Mouse (Mus musculus) kidney, adult 2 months (tissue): Measurements from ENCODE around the gene Hoxa4. TPM values are rescaled to one million over a fixed set of nuclear protein-coding genes. Genes with fewer than 3 reads are reported as not detected.

ENCODE experiments used
- DNase-seq: peaks from one replicate; pipeline ENCODE4 v3.0.0; 2021
- H3K27ac ChIP-seq: fragments of 200-500 bp; 2 replicates; pipeline ENCODE4 v1.5.1; 2012; ENCODE audit warnings: low read depth, low read length, control low read depth, inconsistent platforms; ENCODE audit not compliant: insufficient read depth
- H3K27me3 ChIP-seq: fragments of 200-500 bp; replicated peaks from 2 replicates; pipeline ENCODE4 v1.6.1; 2012; ENCODE audit warnings: mild to moderate bottlenecking, moderate library complexity, low read length, inconsistent platforms; ENCODE audit not compliant: control insufficient read depth, insufficient read depth
- H3K36me3 ChIP-seq: fragments of 200-500 bp; 2 replicates; pipeline ENCODE4 v1.6.1; 2012; ENCODE audit warnings: mild to moderate bottlenecking, moderate library complexity, low read length, inconsistent platforms; ENCODE audit not compliant: control insufficient read depth, insufficient read depth
- H3K4me1 ChIP-seq: fragments of 200-500 bp; 2 replicates; pipeline ENCODE4 v1.6.1; 2011; ENCODE audit warnings: low read length; ENCODE audit not compliant: control insufficient read depth, insufficient read depth
- H3K4me3 ChIP-seq: fragments of 200-500 bp; 2 replicates; pipeline ENCODE4 v1.5.1; 2011; ENCODE audit warnings: mild to moderate bottlenecking, low read depth, low read length, control low read depth; ENCODE audit not compliant: insufficient read depth
- CTCF ChIP-seq: fragments of 200-500 bp; conservative IDR thresholded peaks from 2 replicates; pipeline ENCODE4 v1.5.1; 2011; ENCODE audit warnings: low read depth, mild to moderate bottlenecking, control low read depth, low read length, moderate library complexity, mixed read lengths; ENCODE audit not compliant: insufficient read depth, insufficient read length
- POLR2A ChIP-seq: fragments of 200-500 bp; IDR thresholded peaks from one replicate; pipeline ENCODE4 v1.6.1; 2011; ENCODE audit warnings: low read depth, low read length, control low read depth
- WGBS: fragments of 180-500 bp; shearing (Covaris S2); methylation state at CpG from one replicate; pipeline ENCODE4 v1.1.7; 2018; 5-methylcytosine and 5-hydroxymethylcytosine counted together
- polyA plus RNA-seq: library from polyadenylated mRNA; depleted of rRNA; stranded (reverse); fragments of >200 nt; gene quantifications from 2 replicates; pipeline ENCODE4 v1.2.3, GENCODE M21; 2012

The Hoxa4 gene
- polyA plus RNA-seq, 1 experiment = 2.8 TPM

DNA sequence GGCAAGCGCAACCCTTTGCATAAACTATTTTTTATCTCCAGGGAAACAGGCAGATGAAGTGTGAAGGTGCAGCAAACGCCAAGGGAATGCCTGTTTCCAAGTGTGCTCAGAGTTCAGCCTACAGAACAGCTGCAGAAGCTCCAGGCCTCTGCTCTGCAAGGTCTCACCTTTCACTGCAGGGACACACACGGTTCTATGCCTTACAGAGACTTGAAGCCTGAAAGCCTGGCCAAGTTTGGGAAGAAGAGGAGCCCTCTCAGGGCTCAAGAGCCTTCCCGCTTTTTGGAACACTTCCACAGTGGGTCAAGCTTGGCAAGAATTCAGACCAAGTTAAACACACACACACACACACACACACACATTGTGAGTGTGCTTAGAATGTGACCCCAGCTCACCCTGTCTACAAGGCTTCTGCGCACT, 2.4 kb downstream of the Hoxa4 start:
- peaks cover 35% of the 10 kb centered on the region for H3K4me1 ChIP-seq
- no peaks in the 10 kb centered on the region for H3K36me3 ChIP-seq
- no peaks in the 10 kb centered on the region for H3K27me3 ChIP-seq
- WGBS = 25% methylated on average over 5 of the region's 5 CpGs
- TF ChIP-seq CTCF = no peak
- TF ChIP-seq POLR2A = no peak
- no peak overlapping the region for H3K4me3 ChIP-seq
- DNase-seq = peak; percentile 60
- 0 out of 2 replicates have a peak overlapping the region, but pooled peaks have one; percentile 1 for H3K27ac ChIP-seq

DNA sequence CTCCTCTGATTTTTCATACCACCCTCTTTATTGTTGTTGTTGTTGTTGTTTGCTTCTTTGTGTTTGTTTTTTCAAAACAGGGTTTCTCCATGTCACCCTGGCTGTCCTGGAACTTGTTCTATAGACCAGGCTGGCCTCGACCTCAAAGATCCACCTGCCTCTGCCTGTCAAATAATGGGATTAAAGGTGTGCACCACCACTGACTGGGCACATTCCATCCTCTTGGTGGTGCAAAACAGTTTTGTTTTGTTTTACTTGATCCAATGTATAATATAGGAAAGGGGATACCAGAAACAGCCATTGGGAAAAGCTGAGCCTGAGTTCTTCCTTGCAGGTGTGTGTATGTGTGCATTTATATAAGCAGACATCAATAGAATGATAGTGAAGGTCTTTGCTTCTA, 5.1 kb downstream of the Hoxa4 start:
- Histone ChIP-seq H3K27me3 (no peaks in the 10 kb centered on the region), H3K4me1 (peaks cover 36% of the 10 kb centered on the region), H3K4me3 (no peak overlapping the region), H3K36me3 (no peaks in the 10 kb centered on the region), H3K27ac (no peak overlapping the region)
- no peak for TF ChIP-seq POLR2A
- DNase-seq = peak; percentile 25
- 60% methylated on average over 1 of the region's 1 CpGs for WGBS

DNA sequence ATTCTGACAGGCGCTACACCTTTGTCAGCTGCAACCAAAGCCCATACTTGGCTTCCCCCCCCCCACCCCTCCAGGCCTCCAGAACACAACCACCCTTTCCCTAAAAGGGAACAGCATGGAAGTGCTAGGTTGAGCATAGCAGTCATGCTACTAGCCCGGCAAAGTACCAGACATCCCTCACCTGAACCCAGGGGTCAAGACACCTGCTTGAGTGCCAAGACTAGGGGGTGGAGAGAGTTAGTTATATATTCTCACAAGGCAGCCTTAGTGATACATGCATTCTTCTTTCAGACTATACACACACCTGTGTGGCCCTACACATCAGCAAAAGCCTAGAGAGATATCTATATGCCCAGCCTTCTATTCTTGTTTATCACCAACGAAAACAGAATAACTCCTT, 5.7 kb downstream of the Hoxa4 start:
- H3K4me3 ChIP-seq = no peak overlapping the region
- WGBS = 31% methylated on average over 3 of the region's 3 CpGs
- no peaks in the 10 kb centered on the region for H3K36me3 ChIP-seq
- peaks cover 41% of the 10 kb centered on the region for H3K4me1 ChIP-seq
- H3K27me3 ChIP-seq = no peaks in the 10 kb centered on the region
- peak; percentile 56 for DNase-seq
- TF ChIP-seq CTCF (no peak), POLR2A (no peak)
- H3K27ac ChIP-seq = no peak overlapping the region

DNA sequence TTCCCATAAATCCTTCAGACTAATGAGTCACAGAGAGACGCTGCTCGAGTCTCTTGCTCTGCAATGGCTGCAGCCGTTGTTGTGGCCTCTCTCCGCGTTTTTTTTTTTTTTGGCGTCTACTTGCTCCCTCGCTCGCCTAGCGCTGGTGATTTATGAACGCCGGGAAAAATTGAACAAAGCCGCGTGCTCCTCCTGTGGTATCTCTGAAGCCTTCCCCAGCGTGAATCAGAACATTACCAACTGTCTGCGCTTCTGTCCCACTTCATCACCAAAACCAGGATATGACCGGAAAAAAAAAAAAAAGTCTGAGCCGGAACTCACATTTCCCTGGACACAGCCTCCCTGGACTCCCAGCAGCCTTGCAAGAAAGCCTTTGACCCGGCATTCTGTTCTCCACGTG, 6.3 kb downstream of the Hoxa4 start:
- H3K4me3 ChIP-seq = no peak overlapping the region
- TF ChIP-seq CTCF = no peak
- no peak for TF ChIP-seq POLR2A
- WGBS = 16% methylated on average over 19 of the region's 19 CpGs
- H3K36me3 ChIP-seq = no peaks in the 10 kb centered on the region
- no peak overlapping the region for H3K27ac ChIP-seq
- H3K27me3 ChIP-seq = no peaks in the 10 kb centered on the region
- peak; percentile 72 for DNase-seq
- peaks cover 37% of the 10 kb centered on the region for H3K4me1 ChIP-seq

DNA sequence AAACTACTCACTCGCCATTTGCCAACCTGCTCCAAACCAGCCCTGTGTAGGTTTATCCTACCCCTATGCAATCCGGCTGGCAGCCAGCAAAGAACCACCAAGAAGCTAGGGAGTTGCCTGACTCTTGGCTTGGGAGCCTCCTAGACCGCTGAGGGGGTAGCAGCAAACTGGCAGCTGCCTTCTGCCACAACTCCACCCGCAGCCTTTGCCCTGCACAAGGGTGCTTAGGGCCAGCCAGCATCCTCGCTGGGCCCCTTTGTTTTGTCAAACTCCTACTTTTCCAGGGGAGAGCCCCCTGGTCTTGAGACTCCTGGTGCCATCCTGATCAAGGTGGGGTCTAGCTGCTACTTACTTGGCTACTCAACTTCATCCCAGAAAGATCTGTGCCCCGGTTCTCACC, 6.9 kb downstream of the Hoxa4 start:
- DNase-seq = peak; percentile 47
- Histone ChIP-seq H3K36me3 (no peaks in the 10 kb centered on the region), H3K4me3 (no peak overlapping the region), H3K27me3 (no peaks in the 10 kb centered on the region), H3K4me1 (peaks cover 35% of the 10 kb centered on the region), H3K27ac (no peak overlapping the region)
- TF ChIP-seq CTCF (no peak), POLR2A (no peak)
- 42% methylated on average over 6 of the region's 6 CpGs for WGBS

DNA sequence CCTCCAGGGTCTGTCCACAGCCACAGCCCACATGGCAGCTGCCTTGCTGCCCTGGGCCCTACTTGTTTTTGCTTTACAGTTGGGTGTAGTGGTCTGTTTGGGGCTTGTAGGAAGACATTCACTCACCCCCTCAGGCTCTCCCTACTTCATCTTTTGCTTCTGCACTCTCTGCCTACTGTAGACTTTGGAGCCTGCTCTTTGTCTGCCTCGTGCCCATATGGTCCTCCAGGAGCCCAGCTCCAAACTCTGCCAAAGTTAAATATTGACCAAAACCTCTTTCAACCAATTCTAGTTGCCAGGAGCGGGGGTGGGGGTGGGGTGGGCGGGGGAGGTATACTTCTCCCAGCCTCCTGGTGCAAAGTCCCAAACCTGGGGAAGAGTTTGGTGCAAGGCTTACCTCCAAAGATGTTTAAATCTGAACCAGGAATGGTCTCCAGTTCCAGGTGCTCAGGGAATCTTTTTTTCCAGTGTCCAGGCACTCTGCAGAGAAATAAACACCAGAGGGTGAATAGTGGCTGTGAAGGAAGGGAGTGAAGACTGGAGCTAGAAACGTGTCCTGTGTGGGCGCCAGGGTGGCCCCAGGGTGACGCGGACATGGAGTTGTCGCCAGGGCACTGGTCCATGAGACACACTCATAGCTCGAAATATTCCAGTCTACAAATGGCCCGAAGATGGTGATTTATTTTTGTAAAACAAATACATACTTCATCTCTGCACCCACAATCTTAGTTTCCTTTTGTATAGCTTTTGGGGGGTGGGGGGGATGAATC, 8.1 kb downstream of the Hoxa4 start:
- peak; percentile 92 for DNase-seq
- Histone ChIP-seq H3K36me3 (no peaks in the 10 kb centered on the region), H3K4me3 (no peak overlapping the region), H3K4me1 (peaks cover 38% of the 10 kb centered on the region), H3K27ac (peak overlapping the region; percentile 67), H3K27me3 (no peaks in the 10 kb centered on the region)
- TF ChIP-seq CTCF (no peak), POLR2A (no peak)
- 38% methylated on average over 10 of the region's 10 CpGs for WGBS

DNA sequence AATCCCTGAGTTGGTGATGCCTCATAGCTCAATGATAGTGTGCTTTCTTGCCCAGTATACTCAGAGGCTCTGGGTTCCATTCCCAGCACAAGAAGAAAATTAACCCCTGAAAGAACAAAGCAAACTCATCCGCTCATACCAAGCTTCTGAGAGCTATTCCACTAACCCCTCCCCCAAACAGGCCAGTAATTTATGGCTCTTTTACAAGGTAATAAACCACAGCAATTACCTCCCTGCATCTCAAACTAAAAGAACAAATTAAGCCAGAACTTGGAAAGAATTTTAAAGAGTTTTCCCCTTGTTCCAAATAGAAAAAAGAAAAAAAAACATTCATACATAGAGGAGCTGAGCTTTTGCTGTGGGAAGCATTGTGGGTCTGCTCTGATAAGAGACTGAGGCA, 8.8 kb downstream of the Hoxa4 start:
- peak overlapping the region; percentile 66 for H3K27ac ChIP-seq
- no peaks in the 10 kb centered on the region for H3K27me3 ChIP-seq
- DNase-seq = no peak
- peaks cover 42% of the 10 kb centered on the region for H3K4me1 ChIP-seq
- 21% methylated on average over 1 of the region's 1 CpGs for WGBS
- H3K36me3 ChIP-seq = no peaks in the 10 kb centered on the region
- no peak overlapping the region for H3K4me3 ChIP-seq
- TF ChIP-seq POLR2A = no peak
- no peak for TF ChIP-seq CTCF

DNA sequence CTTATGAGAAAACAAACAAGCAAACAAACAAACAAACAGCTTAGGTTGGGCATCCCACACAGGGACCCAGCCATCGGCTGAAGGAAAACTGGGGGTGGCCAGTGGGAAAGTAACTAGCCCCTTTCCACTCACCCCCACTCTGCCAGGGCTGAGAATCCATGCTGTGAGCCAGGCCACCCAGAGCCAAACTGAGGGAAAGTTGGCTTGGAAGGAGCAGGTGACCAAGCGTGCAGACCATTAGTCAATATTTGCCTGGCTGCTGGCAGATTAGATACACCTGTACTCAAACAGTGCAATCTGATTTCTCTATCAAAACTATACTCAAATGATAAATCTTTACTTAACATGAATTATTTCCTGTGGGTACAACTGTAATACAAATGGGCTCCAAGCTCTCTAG, 9.5 kb downstream of the Hoxa4 start:
- Histone ChIP-seq H3K4me3 (no peak overlapping the region), H3K27me3 (no peaks in the 10 kb centered on the region), H3K4me1 (peaks cover 44% of the 10 kb centered on the region), H3K36me3 (no peaks in the 10 kb centered on the region), H3K27ac (no peak overlapping the region; the same call in 1 of the 2 replicates)
- TF ChIP-seq CTCF (no peak), POLR2A (no peak)
- WGBS = 46% methylated on average over 2 of the region's 2 CpGs
- DNase-seq = peak; percentile 77
